Mouse (Mus musculus) thymus, postnatal 25 days (tissue): ENCODE measurements around the gene 4921524J17Rik.

Experiments used
- DNase-seq: peaks from one replicate; pipeline ENCODE4 v3.0.0; 2022

Gene 4921524J17Rik

DNA sequence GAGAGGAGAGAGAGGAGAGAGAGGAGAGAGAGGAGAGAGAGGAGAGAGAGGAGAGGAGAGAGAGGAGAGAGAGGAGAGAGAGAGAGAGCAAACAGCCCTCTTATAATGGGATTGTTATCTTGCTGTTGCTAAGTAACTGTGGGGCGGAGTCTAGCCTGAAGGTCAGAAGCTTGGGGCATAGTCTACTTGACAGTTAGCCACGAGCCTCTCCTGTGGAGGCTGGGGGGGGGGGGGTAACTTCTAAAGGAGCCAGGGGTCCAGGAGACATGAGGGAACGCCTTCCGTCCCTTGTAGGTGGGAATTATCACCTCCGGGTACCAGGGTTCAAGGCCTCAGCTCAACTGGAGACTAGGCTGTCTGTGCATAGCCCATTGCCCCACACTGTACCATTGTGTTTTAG lies 3.1 kb upstream of the 4921524J17Rik start:
- no peak for DNase-seq

DNA sequence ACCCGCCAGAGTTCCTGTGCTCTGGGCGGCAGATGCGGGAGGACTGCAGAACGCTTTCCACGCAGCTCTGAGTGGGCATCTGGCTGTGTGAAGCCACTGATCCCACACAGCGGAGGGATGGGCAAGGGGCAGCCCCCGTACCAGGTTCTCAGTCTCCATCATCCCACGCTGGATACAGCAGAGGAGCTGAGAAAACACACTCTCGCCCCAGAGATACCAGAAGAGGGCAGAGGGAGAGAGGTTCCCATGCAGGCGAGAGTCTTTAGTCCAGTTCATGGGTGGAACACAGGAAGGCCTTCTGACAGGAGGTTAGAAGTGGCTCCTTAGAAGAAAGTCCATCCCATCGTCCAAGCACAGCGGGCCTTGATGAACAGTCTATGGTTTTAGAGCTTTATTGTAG lies 2.2 kb upstream of the 4921524J17Rik start:
- DNase-seq, result no peak

DNA sequence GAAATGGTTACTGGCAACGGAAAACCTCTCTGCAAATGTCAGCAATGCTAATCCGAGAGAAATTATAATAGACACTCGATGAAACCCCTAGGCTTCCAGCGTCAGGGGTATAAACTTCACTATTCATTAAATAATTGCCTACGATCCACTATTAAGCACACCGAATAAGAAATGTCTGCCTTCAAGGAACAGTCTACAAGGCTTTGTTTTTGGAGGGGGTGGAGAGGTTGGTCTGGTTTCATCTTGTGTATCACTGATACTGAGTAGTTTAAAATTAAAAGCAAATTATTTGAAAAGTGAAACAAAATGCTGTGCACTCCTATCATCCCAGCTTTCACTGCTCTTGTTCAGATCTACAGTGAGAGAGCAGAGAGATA lies 372 bp upstream of the 4921524J17Rik start:
- DNase-seq, result no peak

- no peak for DNase-seq
Observed at GRCm38 (mm10) chr8:85431281-85432167, 1.1 kb downstream of the 4921524J17Rik start.

- DNase-seq, result no peak
Observed at GRCm38 (mm10) chr8:85430801-85431200, 1.8 kb downstream of the 4921524J17Rik start.

- DNase-seq, result no peak
Observed at GRCm38 (mm10) chr8:85429219-85429618, 3.4 kb downstream of the 4921524J17Rik start.

DNA sequence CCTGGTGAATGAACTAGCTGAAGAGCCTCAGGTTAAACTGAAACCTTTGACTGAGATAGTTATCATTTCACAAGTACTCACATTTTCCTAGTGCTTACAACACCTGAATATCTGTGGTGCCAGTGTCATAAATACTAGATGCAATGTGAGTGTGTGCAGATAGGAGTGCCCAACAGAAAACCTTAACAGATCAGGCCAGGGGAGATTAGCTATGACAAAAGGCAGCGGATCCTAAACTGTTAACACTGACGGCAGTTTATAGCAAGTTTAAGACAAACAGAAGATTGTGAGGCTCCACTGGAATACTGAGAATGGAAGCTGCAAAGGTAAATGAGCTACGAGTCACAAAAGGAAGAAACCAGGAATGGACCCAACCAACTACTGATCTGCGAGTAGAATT lies 5.6 kb downstream of the 4921524J17Rik start:
- DNase-seq, result no peak

GRCm38 (mm10) chr8:85421329-85421728 lies 11.3 kb downstream of the 4921524J17Rik start:
- no peak for DNase-seq

GRCm38 (mm10) chr8:85408526-85408925 lies 24.1 kb downstream of the 4921524J17Rik start:
- DNase-seq, result no peak

- peak; percentile 27 for DNase-seq
Observed at GRCm38 (mm10) chr8:85408053-85408505, 24.6 kb downstream of the 4921524J17Rik start.

DNA sequence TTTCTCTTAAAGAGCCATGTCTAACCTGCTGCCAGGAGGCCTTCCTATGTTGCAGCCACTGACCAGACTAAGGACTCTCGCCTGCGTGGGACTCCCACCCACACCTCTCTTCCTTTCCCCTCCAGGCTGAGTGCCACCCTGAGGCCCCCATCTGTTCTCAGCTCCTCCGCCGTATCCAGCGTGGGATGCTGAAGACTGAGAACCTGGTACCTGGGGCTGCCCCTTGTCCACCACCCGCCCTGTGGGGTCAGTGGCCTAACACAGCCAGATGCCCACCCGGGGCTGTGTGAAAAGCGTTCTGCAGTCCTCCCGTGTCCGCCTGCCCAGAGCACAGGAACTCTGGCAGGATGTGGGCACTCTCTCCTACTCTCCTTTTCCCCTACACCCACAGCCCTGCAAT lies 26.7 kb downstream of the 4921524J17Rik start:
- DNase-seq, result no peak

GRCm38 (mm10) chr8:85405418-85405817 lies 27.2 kb downstream of the 4921524J17Rik start:
- DNase-seq, result peak; percentile 4

DNA sequence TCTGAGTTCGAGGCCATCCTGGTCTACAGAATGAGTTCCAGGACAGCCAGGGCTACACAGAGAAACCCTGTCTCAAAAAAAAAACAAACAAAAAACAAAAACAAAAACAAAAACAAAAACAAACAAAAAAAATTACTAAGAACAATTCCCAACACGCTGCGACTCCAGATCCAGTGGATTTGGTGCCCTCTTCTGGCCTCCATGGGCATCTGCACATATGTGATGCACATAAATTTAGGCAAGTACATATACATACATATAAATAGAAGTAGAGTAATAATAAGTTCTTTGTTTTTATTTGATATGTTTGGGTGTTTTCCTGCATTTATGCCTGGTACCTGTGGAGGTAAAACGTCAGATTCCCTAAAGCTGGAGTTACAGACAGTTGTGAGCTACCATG lies 34.1 kb downstream of the 4921524J17Rik start:
- DNase-seq, result no peak

GRCm38 (mm10) chr8:85397508-85397907 lies 35.1 kb downstream of the 4921524J17Rik start:
- DNase-seq, result peak; percentile 22

GRCm38 (mm10) chr8:85396432-85397079 lies 36.1 kb downstream of the 4921524J17Rik start:
- DNase-seq, result no peak

DNA sequence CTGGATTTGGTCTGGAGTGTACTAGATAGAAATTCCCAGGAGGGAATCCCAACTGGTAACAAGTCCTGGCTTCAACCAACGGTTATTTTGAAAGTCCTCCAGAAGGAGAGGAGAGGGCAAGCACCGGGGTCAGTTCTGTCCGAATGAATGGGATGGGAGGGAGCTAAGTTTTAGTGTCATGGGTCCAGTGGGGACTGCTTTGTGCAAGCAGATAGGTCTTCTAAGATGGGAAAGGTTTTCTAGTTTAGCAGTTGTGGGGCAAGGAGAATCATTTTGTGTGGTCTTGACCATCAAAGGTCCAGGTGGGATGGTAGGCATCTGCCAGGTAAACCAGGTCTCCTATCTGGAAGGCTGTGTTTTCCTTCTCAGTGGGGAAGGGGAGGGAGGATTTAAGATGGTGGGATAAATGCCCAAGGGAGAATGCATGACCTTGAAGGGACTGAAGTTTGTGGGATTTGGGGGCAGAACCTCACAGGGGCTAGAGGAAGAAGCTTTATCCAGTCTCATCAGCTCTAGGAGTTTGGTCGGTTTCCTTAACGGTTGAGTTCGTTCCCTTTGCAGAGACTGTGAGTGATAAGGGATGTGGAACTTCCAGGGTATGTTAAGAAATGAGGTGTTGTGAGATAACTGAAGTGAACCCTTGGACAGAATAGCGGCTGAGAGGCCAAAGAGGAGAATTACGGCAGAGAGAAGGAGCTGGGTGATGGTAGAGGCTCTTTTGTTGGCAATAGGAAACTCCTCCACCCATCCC lies 36.8 kb downstream of the 4921524J17Rik start:
- DNase-seq, result no peak

DNA sequence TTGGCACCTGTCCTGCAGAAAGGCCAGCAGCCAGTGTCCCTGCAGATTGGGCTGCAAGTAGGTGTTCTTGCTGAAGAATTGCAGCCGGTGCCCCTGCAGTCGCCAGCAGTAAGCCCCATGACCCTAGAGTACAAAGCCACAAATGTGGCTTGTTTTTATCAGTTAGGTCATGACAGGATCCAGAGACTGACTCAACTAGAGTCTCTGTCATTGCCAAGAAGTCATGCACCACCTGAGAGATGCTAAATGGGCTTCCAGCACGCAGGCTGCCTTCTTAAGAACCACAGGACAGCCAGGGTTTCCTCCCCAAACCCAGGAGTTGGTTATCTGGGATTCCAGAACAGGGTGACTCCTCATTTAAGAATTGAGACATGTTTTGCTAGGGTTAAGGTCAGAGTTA lies 37.6 kb downstream of the 4921524J17Rik start:
- no peak for DNase-seq

- DNase-seq, result no peak
Observed at GRCm38 (mm10) chr8:85393199-85393598, 39.4 kb downstream of the 4921524J17Rik start.

GRCm38 (mm10) chr8:85391438-85391837 lies 41.2 kb downstream of the 4921524J17Rik start:
- DNase-seq, result no peak

DNA sequence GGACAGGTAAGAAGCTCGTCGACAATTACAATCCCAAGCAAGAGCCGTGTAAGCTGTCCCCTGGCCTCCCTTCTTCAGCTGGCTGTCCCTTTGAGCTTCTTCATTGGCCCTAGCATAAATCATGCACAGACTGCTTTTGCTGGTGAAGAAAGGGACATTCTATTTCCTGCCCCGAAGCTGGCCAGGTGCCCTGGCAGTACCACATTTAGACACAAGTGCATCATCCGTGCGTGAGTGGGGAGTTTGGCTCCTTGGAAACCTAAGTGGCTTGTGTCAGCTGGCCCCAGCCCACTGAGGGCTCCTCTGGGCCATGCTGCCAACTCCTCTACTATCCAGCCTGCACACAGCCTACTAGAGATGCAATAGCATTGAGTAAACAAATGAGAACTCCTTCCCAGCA lies 46.4 kb downstream of the 4921524J17Rik start, which contains the start of gene Mylk3:
TSS of gene Mylk3 (minus strand) at position 141 of the 400 bp plus-strand sequence.
- no peak for DNase-seq

GRCm38 (mm10) chr8:85381926-85382325 lies 50.7 kb downstream of the 4921524J17Rik start:
- no peak for DNase-seq

DNA sequence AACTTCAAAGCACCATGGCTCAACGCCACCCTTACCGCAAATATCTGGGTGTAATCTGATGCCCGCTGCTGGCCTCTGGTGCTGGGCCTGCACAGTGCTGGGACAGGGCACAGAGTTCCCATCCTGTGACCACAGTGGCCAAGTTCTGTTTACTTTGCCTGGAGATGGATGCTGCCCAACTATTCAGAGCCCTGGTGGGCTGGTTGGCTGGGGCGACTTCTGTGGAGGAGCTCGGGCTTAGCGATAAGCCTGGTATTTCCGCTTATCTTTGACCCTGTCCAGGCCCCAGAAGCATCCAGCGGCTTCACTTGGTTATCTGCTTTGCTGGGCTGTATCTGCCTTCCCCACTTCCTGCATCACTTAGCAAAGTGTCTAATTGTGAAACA lies 51.8 kb downstream of the 4921524J17Rik start:
- no peak for DNase-seq

GRCm38 (mm10) chr8:85380123-85380823 lies 52.4 kb downstream of the 4921524J17Rik start:
- no peak for DNase-seq
